Mouse (Mus musculus): ENCODE measurements around the gene Iqcf3. TPM values are rescaled to one million over a fixed set of nuclear protein-coding genes. Genes with fewer than 3 reads are reported as not detected.

The Iqcf3 gene
- polyA plus RNA-seq, 1 experiment from 2014 or later = not detected

GRCm38 (mm10) chr9:106473081-106473752, 88.2 kb downstream of the Iqcf3 start:
- no peak for TF ChIP-seq CTCF (IDR thresholded peaks at IDR 0.05)
- DNase-seq (ENCODE audit: low read depth, low spot score) = no peak

GRCm38 (mm10) chr9:106472321-106472720, 89.1 kb downstream of the Iqcf3 start:
- in situ Hi-C loops (cut with MboI; ENCODE audit: low pct_unique_long_range_greater_than_20kb) = no loop called here
- POLR2A ChIA-PET = no interaction called here
- CTCF ChIA-PET = no interaction called here
- no peak for TF ChIP-seq CTCF (IDR thresholded peaks at IDR 0.05)
- DNase-seq (ENCODE audit: low read depth, low spot score) = no peak
- ATAC-seq = no peak
- no peaks in the 10 kb centered on the region for H3K27me3 ChIP-seq

More at GRCm38 (mm10) chr9:106473081-106473752, 88.2 kb downstream of the Iqcf3 start:
- in situ Hi-C loops (cut with MboI; ENCODE audit: low pct_unique_long_range_greater_than_20kb) = no loop called here
- ATAC-seq = no peak
- ChIA-PET POLR2A (interaction anchor here (1.1 kb wide), 2 partner anchors 13 to 32 kb away, joined by 3 read pairs; no protein-coding TSS in a partner anchor), CTCF (interaction anchor here (0.8 to 1.4 kb wide), 4 partner anchors 20 to 52 kb away, joined by 3 to 6 read pairs (median 4); partner anchors contain the start of genes Pcbp4 and Rpl29)
- no peaks in the 10 kb centered on the region for H3K27me3 ChIP-seq

- CTCF ChIA-PET = interaction anchor here (1.4 kb wide), 1 partner anchor 14 kb away, joined by 3 read pairs; no protein-coding TSS in a partner anchor
- in situ Hi-C loops (cut with MboI; ENCODE audit: low pct_unique_long_range_greater_than_20kb) = no loop called here
- H3K27me3 ChIP-seq = no peaks in the 10 kb centered on the region
- no peak for TF ChIP-seq CTCF (IDR thresholded peaks at IDR 0.05)
- no peak for DNase-seq (ENCODE audit: low read depth, low spot score)
- POLR2A ChIA-PET = no interaction called here
- ATAC-seq = no peak
These were observed 89.5 kb downstream of the Iqcf3 start for GRCm38 (mm10) chr9:106471892-106472291.

- no peaks in the 10 kb centered on the region for H3K27me3 ChIP-seq
- in situ Hi-C loops (cut with MboI; ENCODE audit: low pct_unique_long_range_greater_than_20kb) = no loop called here
- ATAC-seq (no peak), DNase-seq (ENCODE audit: low read depth, low spot score) (no peak)
- ChIA-PET POLR2A (no interaction called here), CTCF (interaction anchor here (1.4 kb wide), 1 partner anchor 13 kb away, joined by 3 read pairs; no protein-coding TSS in a partner anchor)
- no peak for TF ChIP-seq CTCF (IDR thresholded peaks at IDR 0.05)
These were observed 90.3 kb downstream of the Iqcf3 start for GRCm38 (mm10) chr9:106470991-106471750.

- ATAC-seq = no peak
- in situ Hi-C loops (cut with MboI; ENCODE audit: low pct_unique_long_range_greater_than_20kb) = no loop called here
- H3K27me3 ChIP-seq = no peaks in the 10 kb centered on the region
- POLR2A ChIA-PET = no interaction called here
- CTCF ChIA-PET = interaction anchor here (1.0 kb wide), 1 partner anchor 15 kb away, joined by 3 read pairs; no protein-coding TSS in a partner anchor
- no peak for TF ChIP-seq CTCF (IDR thresholded peaks at IDR 0.05)
- no peak for DNase-seq (ENCODE audit: low read depth, low spot score)
These were observed 91.7 kb downstream of the Iqcf3 start for GRCm38 (mm10) chr9:106469776-106470175.

GRCm38 (mm10) chr9:106469317-106469716, 92.1 kb downstream of the Iqcf3 start:
- no peak for TF ChIP-seq CTCF (IDR thresholded peaks at IDR 0.05)
- ChIA-PET CTCF (interaction anchor here (1.0 kb wide), 1 partner anchor 15 kb away, joined by 3 read pairs; no protein-coding TSS in a partner anchor), POLR2A (no interaction called here)
- DNase-seq (ENCODE audit: low read depth, low spot score) (no peak), ATAC-seq (no peak)
- in situ Hi-C loops (cut with MboI; ENCODE audit: low pct_unique_long_range_greater_than_20kb) = no loop called here
- H3K27me3 ChIP-seq = no peaks in the 10 kb centered on the region

GRCm38 (mm10) chr9:106467746-106468145, 93.7 kb downstream of the Iqcf3 start:
- in situ Hi-C loops (cut with MboI; ENCODE audit: low pct_unique_long_range_greater_than_20kb) = no loop called here
- no peak for ATAC-seq
- POLR2A ChIA-PET = interaction anchor here (1.9 kb wide), 1 partner anchor 14 kb away, joined by 4 read pairs; no protein-coding TSS in a partner anchor

GRCm38 (mm10) chr9:106466721-106467120, 94.7 kb downstream of the Iqcf3 start:
- no peak for DNase-seq (ENCODE audit: low read depth, low spot score)
- in situ Hi-C loops (cut with MboI; ENCODE audit: low pct_unique_long_range_greater_than_20kb) = no loop called here
- POLR2A ChIA-PET = interaction anchor here (1.9 kb wide), 1 partner anchor 13 kb away, joined by 4 read pairs; no protein-coding TSS in a partner anchor
- TF ChIP-seq CTCF (IDR thresholded peaks at IDR 0.05) = no peak
- CTCF ChIA-PET = interaction anchor here (1.6 kb wide), 1 partner anchor 186 kb away, joined by 4 read pairs; the partner anchor contains the start of gene Poc1a
- H3K27me3 ChIP-seq = no peaks in the 10 kb centered on the region
- no peak for ATAC-seq

More at GRCm38 (mm10) chr9:106467746-106468145, 93.7 kb downstream of the Iqcf3 start:
- no peak for DNase-seq (ENCODE audit: low read depth, low spot score)
- no peaks in the 10 kb centered on the region for H3K27me3 ChIP-seq
- CTCF ChIA-PET = interaction anchor here (1.6 kb wide), 1 partner anchor 187 kb away, joined by 4 read pairs; the partner anchor contains the start of gene Poc1a
- TF ChIP-seq CTCF (IDR thresholded peaks at IDR 0.05) = no peak

- DNase-seq (ENCODE audit: low read depth, low spot score) (no peak), ATAC-seq (no peak)
- in situ Hi-C loops (cut with MboI; ENCODE audit: low pct_unique_long_range_greater_than_20kb) = no loop called here
- ChIA-PET POLR2A (no interaction called here), CTCF (no interaction called here)
- H3K27me3 ChIP-seq = no peaks in the 10 kb centered on the region
- TF ChIP-seq CTCF (IDR thresholded peaks at IDR 0.05) = no peak
These were observed 95.7 kb downstream of the Iqcf3 start, which contains the start of gene Gpr62 for GRCm38 (mm10) chr9:106465571-106466200. Gene Gpr62 (minus strand): TSS chr9:106465938.
